In the genomic region with DNA sequence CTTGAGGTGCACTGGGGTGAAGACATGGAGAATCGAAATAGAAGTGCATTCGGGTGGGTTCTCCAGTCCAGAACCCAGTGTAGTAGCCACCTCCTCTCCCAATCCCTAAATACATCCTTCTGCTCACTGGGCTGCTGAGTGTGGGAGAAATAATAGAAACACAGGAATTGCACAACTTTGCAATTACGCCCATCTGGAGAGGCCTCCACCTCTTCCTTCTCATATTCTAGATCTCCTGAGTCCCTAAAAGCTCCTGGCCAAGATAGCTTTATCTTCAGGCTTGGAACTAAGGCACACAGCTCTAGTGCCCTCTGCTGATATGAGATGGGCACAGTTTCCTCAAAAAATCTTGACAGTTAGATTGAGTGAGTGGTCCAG, we compare ENCODE assay signal across 8 mouse cellular contexts. TPM values are rescaled to one million over a fixed set of nuclear protein-coding genes. Genes with fewer than 3 reads are reported as not detected.
DNase-seq lines count a peak whose midpoint lies in the region; ATAC-seq and TF ChIP-seq lines count a peak whose summit lies in the region.

No protein-coding gene starts in this region.

- no peaks in the 10 kb centered on the region for H3K36me3 ChIP-seq in ES-E14 (ENCODE audit: control insufficient read depth, insufficient read depth, low read length, poor library complexity, severe bottlenecking)
- H3K36me3 ChIP-seq in forebrain, embryonic 16.5 days (ENCODE audit: control insufficient read depth, insufficient read depth), result no peaks in the 10 kb centered on the region
- peaks cover 7% of the 10 kb centered on the region for H3K36me3 ChIP-seq in limb, embryonic 10.5 days

- in situ Hi-C loops in ES-E14 (cut with MboI; ENCODE audit: low sequenced_read_pairs in 2 of 2, unreplicated experiment in 2 of 2), result loop anchor here in 1 of 2 experiments (10.0 kb wide), 1 partner anchor 91 kb away; no protein-coding TSS in a partner anchor

- 61% methylated on average over 3 of the region's 3 CpGs for WGBS in forebrain, embryonic 16.5 days
- WGBS in limb, embryonic 10.5 days, result 55% methylated on average over 3 of the region's 3 CpGs

- H3K9ac ChIP-seq in ES-E14 (ENCODE audit: insufficient read depth, low read depth, low read length, poor library complexity, severe bottlenecking), result peak overlapping the region; percentile 19; the same call in 1 of the 2 replicates
- no peak overlapping the region; the same call in 1 of the 2 replicates for H3K9ac ChIP-seq in forebrain, embryonic 16.5 days (replicated peaks; ENCODE audit: low read depth, low read length)

- no peaks in the 10 kb centered on the region for H3K27me3 ChIP-seq in forebrain, embryonic 16.5 days (replicated peaks; ENCODE audit: control insufficient read depth, insufficient read depth, low read length)
- H3K27me3 ChIP-seq in limb, embryonic 10.5 days (ENCODE audit: low read depth, poor library complexity, severe bottlenecking), result no peaks in the 10 kb centered on the region

- H3K27ac ChIP-seq in ES-E14 (ENCODE audit: insufficient read depth, low read depth, low read length, poor library complexity, severe bottlenecking), result no peak overlapping the region
- no peak overlapping the region for H3K27ac ChIP-seq in forebrain, embryonic 16.5 days (ENCODE audit: low read length)
- peak overlapping the region; percentile 96 for H3K27ac ChIP-seq in limb, embryonic 10.5 days

- H3K4me2 ChIP-seq in forebrain, embryonic 16.5 days (ENCODE audit: low read length), result peak overlapping the region; percentile 58; the same call in 1 of the 2 replicates

- peak; percentile 42 to 60 for DNase-seq in cerebellum, postnatal 14 days
- no peak for DNase-seq in cerebellum, adult 11-12 months
- DNase-seq in ES-E14 (ENCODE audit: low read depth, low spot score), result no peak
- DNase-seq in limb, embryonic 10.5 days (ENCODE audit: low spot score), result no peak
- DNase-seq in neural tube, embryonic 10.5 days (ENCODE audit: extremely low spot score, low spot score), result peak; percentile 45
- DNase-seq in ovary, postnatal 10 days (ENCODE audit: low spot score), result no peak
- no peak for DNase-seq in spleen, adult 18-20 months

- no peaks in the 10 kb centered on the region for H3K9me3 ChIP-seq in ES-E14 (ENCODE audit: control insufficient read depth, insufficient read depth, low read depth, low read length)
- H3K9me3 ChIP-seq in forebrain, embryonic 16.5 days (ENCODE audit: control insufficient read depth, low read length), result no peaks in the 10 kb centered on the region
- H3K9me3 ChIP-seq in limb, embryonic 10.5 days (replicated peaks), result no peaks in the 10 kb centered on the region

- H3K4me1 ChIP-seq in ES-E14 (ENCODE audit: control insufficient read depth in 2 of 2, insufficient read depth in 2 of 2, low read length in 2 of 2, poor library complexity in 1 of 2), result peaks cover 0 to 12% of the 10 kb centered on the region in 2 experiments; a peak in 2 of 4 replicates
- peaks cover 33% of the 10 kb centered on the region for H3K4me1 ChIP-seq in forebrain, embryonic 16.5 days (replicated peaks; ENCODE audit: control insufficient read depth, insufficient read depth, low read length)
- peaks cover 40% of the 10 kb centered on the region for H3K4me1 ChIP-seq in limb, embryonic 10.5 days

- peak overlapping the region; percentile 63 to 76; a peak in 2 of 4 replicates for H3K4me3 ChIP-seq in ES-E14 (ENCODE audit: insufficient read depth in 1 of 2, low read depth in 1 of 2, low read length in 2 of 2, poor library complexity in 1 of 2, severe bottlenecking in 1 of 2)
- H3K4me3 ChIP-seq in forebrain, embryonic 16.5 days (replicated peaks; ENCODE audit: low read length), result no peak overlapping the region
- H3K4me3 ChIP-seq in limb, embryonic 10.5 days, result peak overlapping the region; percentile 85

- no peak for ATAC-seq in forebrain, embryonic 16.5 days

TF ChIP-seq in ES-E14, 5 proteins besides CTCF, POLR2A, EP300 and RAD21:
- TF ChIP-seq ZC3H11A (IDR thresholded peaks at IDR 0.05; ENCODE audit: borderline replicate concordance, low read depth, low read length) (peak; percentile 74; the same call in 1 of the 2 replicates), HCFC1 (IDR thresholded peaks at IDR 0.05; ENCODE audit: borderline replicate concordance, insufficient read depth, low read length) (no peak)

RNA-seq across cellular contexts. Expression of gene Kirrel, which starts 0.9 kb away (rescaled TPM):
- total RNA-seq in ES-E14 (2012; rRNA removed), result 35.5 and 37.8 TPM in 2 replicates
- 3.7 and 4.6 TPM in 2 replicates for polyA plus RNA-seq in forebrain, embryonic 16.5 days (2015; fragmentation: Nextera tagmentation; extraction: Ambion mirVana)
- polyA plus RNA-seq in limb, embryonic 10.5 days (2016; fragmentation: Nextera tagmentation; extraction: Ambion mirVana), result 17.4 and 19.0 TPM in 2 replicates

Comparison
In these comparisons a context has a peak if more than half of its experiments do, and no peak if none do; other contexts are left out.
1. DNase-seq: peak in cerebellum, postnatal 14 days (2 of 2) and neural tube, embryonic 10.5 days (single experiment); none in cerebellum, adult 11-12 months (single experiment), ES-E14 (single experiment), limb, embryonic 10.5 days (single experiment), ovary, postnatal 10 days (single experiment) and spleen, adult 18-20 months (0 of 2).